Mouse (Mus musculus) cerebellum, postnatal 10 days (tissue): ENCODE measurements around the gene Thsd7a.

Source experiments
- DNase-seq, 2 experiments: peaks; one replicate each; pipeline ENCODE4 v3.0.0; 2021; ENCODE audit warnings: mixed read lengths in 2 of 2

Gene Thsd7a

GRCm38 (mm10) chr6:12748787-12749530 is at the start of gene Thsd7a:
Gene Thsd7a, minus strand, starts transcription at chr6:12749410.
- peak; percentile 75 to 79 for DNase-seq

GRCm38 (mm10) chr6:12787129-12787528 is 37.9 kb upstream of the Thsd7a start:
- DNase-seq = no peak

- DNase-seq = peak in 1 of 2 experiments; percentile 3
Measured at GRCm38 (mm10) chr6:12786378-12786982, 37.3 kb upstream of the Thsd7a start.

GRCm38 (mm10) chr6:12784918-12785618 is 35.9 kb upstream of the Thsd7a start:
- no peak for DNase-seq

GRCm38 (mm10) chr6:12772799-12773198 is 23.6 kb upstream of the Thsd7a start:
- no peak for DNase-seq

- no peak for DNase-seq
Measured at GRCm38 (mm10) chr6:12765191-12765590, 16.0 kb upstream of the Thsd7a start.

GRCm38 (mm10) chr6:12764606-12765005 is 15.4 kb upstream of the Thsd7a start:
- DNase-seq = no peak

GRCm38 (mm10) chr6:12763816-12764215 is 14.6 kb upstream of the Thsd7a start:
- DNase-seq = no peak

- no peak for DNase-seq
Measured at GRCm38 (mm10) chr6:12759328-12760193, 10.4 kb upstream of the Thsd7a start.

- no peak for DNase-seq
Measured at GRCm38 (mm10) chr6:12752297-12752696, 3.1 kb upstream of the Thsd7a start.

- no peak for DNase-seq
Measured at GRCm38 (mm10) chr6:12750441-12750840, 1.2 kb upstream of the Thsd7a start.

GRCm38 (mm10) chr6:12749531-12750210 is 461 bp upstream of the Thsd7a start:
- DNase-seq = no peak

- no peak for DNase-seq
Measured at GRCm38 (mm10) chr6:12748454-12748786, 790 bp downstream of the Thsd7a start.

GRCm38 (mm10) chr6:12747856-12748450 is 1.3 kb downstream of the Thsd7a start:
- peak; percentile 28 to 42 for DNase-seq

GRCm38 (mm10) chr6:12742791-12743190 is 6.4 kb downstream of the Thsd7a start:
- DNase-seq = no peak

GRCm38 (mm10) chr6:12733924-12734323 is 15.3 kb downstream of the Thsd7a start:
- DNase-seq = no peak

- no peak for DNase-seq
Measured at GRCm38 (mm10) chr6:12716071-12716470, 33.1 kb downstream of the Thsd7a start.

- DNase-seq = no peak
Measured at GRCm38 (mm10) chr6:12712581-12712980, 36.6 kb downstream of the Thsd7a start.

- no peak for DNase-seq
Measured at GRCm38 (mm10) chr6:12702925-12703324, 46.3 kb downstream of the Thsd7a start.

- DNase-seq = no peak
Measured at GRCm38 (mm10) chr6:12699089-12699488, 50.1 kb downstream of the Thsd7a start.

GRCm38 (mm10) chr6:12693689-12694088 is 55.5 kb downstream of the Thsd7a start:
- no peak for DNase-seq

GRCm38 (mm10) chr6:12693239-12693638 is 56.0 kb downstream of the Thsd7a start:
- DNase-seq = no peak
